Mouse (Mus musculus) left cerebral cortex, adult 2 months (tissue): ENCODE data around the gene Pafah1b1. TPM values are rescaled to one million over a fixed set of nuclear protein-coding genes. Genes with fewer than 3 reads are reported as not detected.

Experiments used
- DNase-seq, 2 experiments: peaks; one replicate each; pipeline ENCODE4 v3.0.0; 2021 to 2022; ENCODE audit warnings: low spot score in 2 of 2, mixed read lengths in 1 of 2; ENCODE audit errors: extremely low spot score in 1 of 2
- H3K27ac ChIP-seq: fragments of 200-600 bp; 2 replicates; pipeline ENCODE4 v1.8.1; 2022
- H3K4me3 ChIP-seq: fragments of 200-600 bp; 2 replicates; pipeline ENCODE4 v1.8.1; 2022
- CTCF ChIP-seq: fragments of 200-600 bp; IDR thresholded peaks from 2 replicates; pipeline ENCODE4 v1.8.1; 2022; ENCODE audit warnings: antibody characterized with exemption, mild to moderate bottlenecking, moderate library complexity
- intact Hi-C: fragments of 180-260 bp; cut with DNase I; formaldehyde crosslinking; loops from one replicate; pipeline ENCODE4 v1.15.1; 2025
- total RNA-seq, 2 experiments: library from RNA; stranded (reverse); gene quantifications; 2 replicates each; pipeline ENCODE4 v1.2.3; 2021

The Pafah1b1 gene
- total RNA-seq, 2 experiments from 2014 or later: 372 to 402 TPM

DNA sequence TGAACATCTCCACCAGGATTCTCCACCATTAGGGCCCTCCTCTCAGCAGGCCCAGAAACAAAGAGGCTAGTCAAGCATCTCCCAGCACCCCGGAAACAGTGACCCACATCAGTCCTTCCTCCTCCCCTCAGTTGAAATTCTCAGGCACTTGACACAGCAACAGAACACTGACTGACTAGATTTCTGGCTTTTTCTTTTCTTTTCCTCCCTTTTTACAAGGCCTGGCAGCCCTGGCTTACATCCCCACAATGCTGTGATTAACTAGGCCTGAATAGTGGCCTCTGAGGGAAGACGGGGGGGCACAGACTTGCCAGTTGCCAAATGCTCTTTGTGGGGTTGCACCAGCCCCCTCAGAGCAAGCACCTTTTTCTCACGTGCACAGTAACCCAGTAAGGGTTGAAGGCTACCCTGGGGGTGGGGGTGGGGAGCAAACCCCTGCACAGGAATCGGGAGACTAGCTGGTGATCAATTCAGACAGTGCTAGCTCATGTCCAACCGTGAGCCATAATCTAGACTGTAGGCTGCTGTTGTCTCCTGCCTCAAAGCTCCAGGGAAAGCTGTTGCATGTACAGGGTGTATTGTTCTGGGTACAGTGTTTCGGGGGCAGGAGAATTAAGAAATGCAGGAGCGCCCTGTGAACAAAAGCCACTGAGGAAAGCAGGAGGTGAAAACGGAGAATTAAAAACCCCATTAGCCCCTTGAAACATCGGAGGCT, 27.0 kb upstream of the Pafah1b1 start:
- H3K27ac ChIP-seq: peak overlapping the region; percentile 59; the same call in 1 of the 2 replicates
- intact Hi-C loops: no loop called here
- no peak for DNase-seq
- no peak for TF ChIP-seq CTCF
- H3K4me3 ChIP-seq: no peak overlapping the region

DNA sequence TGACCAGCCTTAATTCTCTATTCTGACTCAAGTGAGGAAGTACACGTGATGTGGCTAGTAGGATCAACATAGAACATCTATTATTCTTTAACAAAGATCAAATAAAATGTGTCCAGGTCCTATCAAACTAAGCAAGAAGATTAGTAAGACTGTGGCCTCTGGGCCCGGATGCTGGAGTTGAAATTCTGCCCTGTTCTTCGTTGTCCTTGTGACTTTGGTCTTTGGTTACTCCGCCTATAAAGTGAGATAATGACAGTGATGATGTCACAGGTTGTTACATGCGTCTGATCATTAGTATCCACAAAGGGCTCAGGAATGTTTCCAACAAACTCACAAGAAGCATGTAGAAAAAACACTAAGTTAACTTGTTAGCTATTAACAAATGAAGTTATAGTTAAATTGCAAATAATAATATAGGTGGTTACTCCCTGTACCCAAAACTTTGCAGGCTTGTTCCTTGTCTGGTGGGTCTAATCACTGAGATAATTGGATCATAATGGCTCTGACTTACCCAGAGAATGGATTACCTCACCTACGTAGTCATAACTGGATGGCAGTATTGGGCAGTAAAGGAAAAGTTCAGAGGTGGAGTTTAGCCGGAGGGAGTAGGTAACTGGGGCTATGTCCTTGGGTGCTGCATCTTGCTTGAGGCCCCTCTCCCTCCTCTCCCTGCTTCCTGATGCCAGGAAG, 26.3 kb upstream of the Pafah1b1 start:
- DNase-seq: no peak
- H3K4me3 ChIP-seq: no peak overlapping the region
- H3K27ac ChIP-seq: peak overlapping the region; percentile 59; the same call in 1 of the 2 replicates
- TF ChIP-seq CTCF: no peak
- intact Hi-C loops: no loop called here

DNA sequence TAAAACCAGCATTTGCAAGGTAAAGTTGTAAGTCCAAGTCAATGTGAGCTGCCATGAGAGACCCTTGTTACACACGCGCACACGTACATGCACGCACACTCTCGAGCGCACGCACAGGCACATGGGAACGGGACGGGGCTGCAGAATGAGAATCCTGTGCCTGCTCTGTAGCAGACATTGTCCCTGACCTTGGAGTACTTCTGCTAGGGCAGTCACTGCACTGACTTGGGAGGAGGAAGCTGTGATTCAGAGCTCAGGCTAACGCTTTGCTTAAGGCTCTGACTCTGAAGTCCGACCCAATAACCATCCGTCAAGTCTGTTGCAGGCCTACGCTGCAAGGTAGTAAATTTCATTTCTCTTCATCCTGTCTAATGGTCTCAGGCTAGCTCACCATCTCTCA, 24.8 kb upstream of the Pafah1b1 start:
- Histone ChIP-seq H3K4me3 (no peak overlapping the region), H3K27ac (no peak overlapping the region)
- intact Hi-C loops: no loop called here
- TF ChIP-seq CTCF: no peak
- no peak for DNase-seq

DNA sequence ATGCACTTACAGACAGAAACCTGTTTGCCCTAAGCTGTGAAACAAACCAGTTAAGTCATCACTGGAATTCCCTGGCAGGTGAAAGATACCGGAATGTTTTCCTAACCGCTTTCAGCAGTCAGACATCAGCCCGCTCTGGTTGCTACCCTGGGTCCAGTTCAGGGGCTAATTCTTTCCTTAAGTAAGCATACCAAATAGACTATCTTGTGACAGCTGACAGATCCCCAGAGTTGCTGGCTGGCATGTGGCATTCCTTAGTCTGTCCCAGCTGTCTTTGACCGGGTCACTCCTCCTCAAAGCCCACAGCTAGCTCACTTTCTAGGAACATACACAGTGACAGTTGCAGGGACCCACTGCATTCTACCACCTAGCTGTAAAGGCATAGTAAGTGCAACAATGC, 23.6 kb upstream of the Pafah1b1 start:
- intact Hi-C loops: no loop called here
- TF ChIP-seq CTCF: no peak
- no peak overlapping the region for H3K27ac ChIP-seq
- no peak overlapping the region for H3K4me3 ChIP-seq
- no peak for DNase-seq

DNA sequence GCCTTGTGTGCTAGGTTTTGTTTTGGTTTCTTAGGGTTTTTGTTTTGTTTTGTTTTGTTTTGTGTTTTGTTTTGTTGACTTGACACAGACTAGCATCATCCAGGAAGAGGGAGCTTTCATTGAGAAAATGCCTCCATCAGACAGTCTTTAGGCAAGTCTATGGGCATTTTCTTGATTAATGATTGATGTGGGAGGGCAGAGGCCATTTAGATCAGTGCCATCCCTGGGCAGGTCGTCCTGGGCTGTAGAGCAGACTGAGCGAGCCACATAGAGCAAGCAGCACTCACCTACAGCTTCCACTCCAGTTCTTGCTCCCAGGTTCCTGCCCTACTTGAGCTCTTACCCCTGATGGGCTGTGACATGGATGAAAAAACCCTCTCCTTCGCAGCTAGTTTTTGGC, 13.4 kb upstream of the Pafah1b1 start:
- intact Hi-C loops: no loop called here
- DNase-seq: no peak
- H3K4me3 ChIP-seq: no peak overlapping the region

DNA sequence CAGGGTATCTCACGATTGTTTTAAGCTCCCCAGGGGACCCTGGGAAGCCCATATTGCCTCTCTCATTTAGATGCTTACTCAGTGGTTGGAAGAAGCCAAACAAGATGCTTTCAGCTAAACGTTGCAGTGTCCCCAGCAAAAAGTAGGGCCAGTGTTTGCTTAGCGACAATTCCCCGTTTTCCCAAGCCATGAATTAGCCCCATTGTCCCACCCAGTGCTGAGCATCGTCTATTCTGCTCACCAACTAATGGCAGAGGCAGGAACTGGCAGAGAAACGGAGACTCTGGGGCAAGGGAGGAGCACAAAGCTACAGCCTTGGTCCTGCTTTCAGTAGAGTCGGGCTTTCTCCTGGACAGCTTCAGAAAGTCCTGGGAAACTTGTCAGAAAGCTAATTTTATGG, 10.4 kb upstream of the Pafah1b1 start:
- DNase-seq: peak in 1 of 2 experiments; percentile 36
- Histone ChIP-seq H3K27ac (peak overlapping the region; percentile 57), H3K4me3 (no peak overlapping the region)
- TF ChIP-seq CTCF: no peak; the same call in 1 of the 2 replicates
- intact Hi-C loops: no loop called here

More for the DNA sequence above, 13.4 kb upstream of the Pafah1b1 start:
- TF ChIP-seq CTCF: no peak
- no peak overlapping the region for H3K27ac ChIP-seq

DNA sequence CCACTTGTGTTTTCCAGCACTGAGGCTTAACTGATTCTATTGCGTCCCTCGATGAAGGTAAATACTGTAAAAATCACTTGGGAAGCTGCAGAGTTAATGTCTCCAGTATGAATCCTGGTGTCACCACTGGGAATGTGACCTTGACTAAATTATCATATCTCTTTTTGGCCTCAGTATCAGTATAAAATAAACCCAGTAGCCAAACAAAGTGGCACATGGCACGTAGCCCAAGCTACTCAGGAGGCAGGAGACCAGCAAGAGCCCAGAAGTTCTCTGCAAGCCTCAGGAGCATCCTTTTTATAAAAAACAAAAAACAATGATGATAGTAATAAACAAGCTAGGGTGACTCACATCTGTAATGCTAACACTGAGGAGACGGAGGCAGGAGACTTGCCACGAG, 711 bp upstream of the Pafah1b1 start:
- intact Hi-C loops: no loop called here
- TF ChIP-seq CTCF: no peak
- no peak for DNase-seq
- Histone ChIP-seq H3K4me3 (peak overlapping the region; percentile 95; the same call in 1 of the 2 replicates), H3K27ac (peak overlapping the region; percentile 100)

DNA sequence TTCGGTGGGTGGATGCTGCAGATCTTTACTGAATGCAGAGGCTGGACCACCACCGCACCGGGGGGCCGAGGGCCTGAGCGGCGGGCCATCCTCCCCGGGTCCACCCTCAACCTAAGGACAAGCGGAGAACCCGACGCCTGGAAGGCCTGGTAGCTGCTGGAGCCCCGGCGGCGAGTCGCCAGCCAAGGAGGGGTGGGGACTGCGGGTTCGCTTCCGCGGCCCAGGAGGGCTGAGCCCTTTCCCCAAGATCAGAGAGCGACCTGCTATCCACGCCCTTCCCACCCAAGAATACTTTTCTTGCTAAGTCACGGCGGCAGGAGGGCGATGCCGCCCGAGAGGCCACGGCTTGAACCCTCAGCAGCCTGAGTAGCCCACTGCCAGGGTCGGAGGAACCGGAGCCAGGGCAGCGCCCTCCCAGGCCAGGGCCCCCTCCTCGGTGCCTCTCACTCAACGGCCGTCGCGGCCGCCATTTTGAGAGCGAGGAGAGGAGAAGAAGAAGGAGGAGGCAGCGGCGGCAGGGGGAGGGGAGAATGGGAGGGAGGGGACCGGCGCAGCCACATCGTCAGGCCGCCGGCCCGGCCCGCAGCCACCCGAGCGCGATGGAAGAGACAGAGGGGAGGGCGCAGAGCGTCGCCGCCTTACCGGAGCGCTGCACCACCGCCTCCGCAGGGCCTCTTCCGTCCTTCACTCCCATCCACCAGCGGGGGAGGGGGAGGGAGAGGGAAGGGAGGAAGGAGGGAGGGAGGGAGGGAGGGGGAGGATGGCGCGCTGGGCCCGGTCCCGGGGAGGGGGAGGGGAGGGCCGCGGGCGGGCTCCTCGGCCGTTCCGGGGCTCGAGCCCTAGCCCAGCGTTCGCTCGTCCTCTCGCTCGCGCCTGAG, 874 bp downstream of the Pafah1b1 start:
- intact Hi-C loops: loop anchor here (1.0 to 5.0 kb wide), 3 partner anchors 47 to 109 kb away; partner anchors contain the start of genes Cluh, Mettl16 and Mnt

DNA sequence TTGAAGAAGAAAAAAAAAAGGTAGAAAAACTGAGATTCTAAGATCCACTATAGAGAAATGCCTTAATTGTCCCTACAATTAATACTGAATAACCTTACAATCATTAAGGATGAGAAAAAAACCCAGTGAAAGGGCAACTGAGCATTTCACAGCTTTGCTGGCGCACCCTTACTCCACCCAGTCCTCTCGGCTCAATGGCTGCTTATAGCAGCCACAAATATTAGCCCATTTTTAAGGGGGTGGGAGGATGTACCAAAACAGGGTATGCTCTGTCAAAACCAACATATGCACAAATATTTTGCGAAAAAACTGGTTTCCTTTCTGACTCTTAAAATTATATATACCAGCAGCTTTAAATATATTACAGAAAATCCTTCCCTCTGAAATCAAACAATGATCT, 2.5 kb downstream of the Pafah1b1 start:
- peak overlapping the region; percentile 95 for H3K4me3 ChIP-seq
- intact Hi-C loops: loop anchor here (2.0 to 5.0 kb wide), 2 partner anchors 73 to 110 kb away; partner anchors contain the start of genes Cluh and Mnt
- no peak overlapping the region; the same call in 1 of the 2 replicates for H3K27ac ChIP-seq
- no peak for TF ChIP-seq CTCF
- DNase-seq: no peak

More for the DNA sequence above, 874 bp downstream of the Pafah1b1 start:
- Histone ChIP-seq H3K27ac (peak overlapping the region; percentile 100), H3K4me3 (peak overlapping the region; percentile 95)
- no peak for TF ChIP-seq CTCF
- peak; percentile 76 to 80 for DNase-seq

DNA sequence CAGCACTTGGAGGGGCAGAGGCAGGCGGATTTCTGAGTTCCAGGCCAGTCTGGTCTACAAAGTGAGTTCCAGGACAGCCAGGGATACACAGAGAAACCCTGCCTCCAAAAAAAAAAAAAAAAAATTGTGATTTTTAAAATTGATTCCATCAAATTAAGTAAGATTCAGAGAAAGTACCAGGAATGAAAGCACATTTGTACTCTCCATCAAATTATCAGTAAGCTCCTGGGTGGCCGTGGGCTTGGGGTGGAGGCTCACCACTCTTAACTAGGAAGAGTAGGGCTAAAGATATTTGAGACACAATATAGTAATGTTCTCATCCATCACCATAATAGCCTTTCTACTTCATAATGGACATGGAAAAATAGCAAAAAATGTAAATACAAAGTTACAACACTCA, 3.3 kb downstream of the Pafah1b1 start:
- intact Hi-C loops: loop anchor here (5.0 kb wide), 1 partner anchor 111 kb away; the partner anchor contains the start of gene Mnt
- TF ChIP-seq CTCF: no peak
- Histone ChIP-seq H3K27ac (no peak overlapping the region), H3K4me3 (peak overlapping the region; percentile 95; the same call in 1 of the 2 replicates)
- no peak for DNase-seq

DNA sequence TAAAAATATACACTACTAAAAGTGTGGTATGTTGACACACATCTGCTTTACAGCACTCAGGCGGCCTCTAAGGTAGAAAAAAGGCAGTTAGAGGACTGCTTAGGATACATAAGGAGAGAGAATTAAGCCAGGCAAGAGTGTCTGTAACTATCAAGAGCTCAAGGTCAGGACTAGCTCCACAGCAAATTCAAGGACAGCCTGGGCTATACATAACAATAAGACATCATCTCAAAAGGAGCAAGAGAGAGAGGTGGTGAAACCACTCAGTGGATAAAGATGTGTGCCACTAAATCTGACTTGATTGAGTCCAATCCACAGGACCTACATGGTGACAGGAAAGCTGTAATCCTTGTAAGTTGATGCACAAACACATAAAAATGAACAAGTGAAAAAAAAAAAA, 3.8 kb downstream of the Pafah1b1 start:
- intact Hi-C loops: loop anchor here (5.0 kb wide), 1 partner anchor 112 kb away; the partner anchor contains the start of gene Mnt
- H3K27ac ChIP-seq: no peak overlapping the region
- no peak for DNase-seq

More for the DNA sequence above, 3.8 kb downstream of the Pafah1b1 start:
- TF ChIP-seq CTCF: no peak
- peak overlapping the region; percentile 7; the same call in 1 of the 2 replicates for H3K4me3 ChIP-seq
